Mouse (Mus musculus) liver, embryonic 14.5 days (tissue): ENCODE results near the gene Edaradd.

Experiments used
- CTCF ChIP-seq: IDR thresholded peaks from 2 replicates; pipeline ENCODE4 v1.5.1; 2016; ENCODE audit warnings: antibody characterized with exemption, low read depth, control low read depth
- EP300 ChIP-seq: IDR thresholded peaks from 2 replicates; pipeline ENCODE4 v1.6.1; 2016; ENCODE audit warnings: antibody characterized with exemption, low read depth

DNA sequence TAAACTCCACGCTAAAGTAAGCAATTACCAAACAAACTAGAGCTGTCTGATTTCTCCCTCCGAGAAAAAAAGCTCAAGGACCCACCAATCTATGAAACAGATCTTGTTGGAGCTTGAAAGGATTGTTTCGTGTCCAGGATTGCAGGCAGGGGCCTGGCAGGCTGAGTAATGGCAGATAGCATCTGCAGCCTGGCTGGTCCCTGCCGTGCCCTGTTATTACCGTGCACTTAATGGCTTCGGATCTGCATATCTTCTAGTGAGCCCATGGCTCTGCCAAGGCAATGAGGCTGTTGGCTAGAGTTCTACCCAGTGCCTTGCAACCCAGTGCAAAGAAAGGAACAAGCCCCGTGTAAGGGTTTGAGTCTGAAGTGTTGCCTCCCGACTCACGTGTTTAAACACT is 25.5 kb downstream of the Edaradd start:
- TF ChIP-seq EP300 (no peak), CTCF (no peak)
